Comparison of ENCODE assay signal across 20 mouse cellular contexts in the genomic region with DNA sequence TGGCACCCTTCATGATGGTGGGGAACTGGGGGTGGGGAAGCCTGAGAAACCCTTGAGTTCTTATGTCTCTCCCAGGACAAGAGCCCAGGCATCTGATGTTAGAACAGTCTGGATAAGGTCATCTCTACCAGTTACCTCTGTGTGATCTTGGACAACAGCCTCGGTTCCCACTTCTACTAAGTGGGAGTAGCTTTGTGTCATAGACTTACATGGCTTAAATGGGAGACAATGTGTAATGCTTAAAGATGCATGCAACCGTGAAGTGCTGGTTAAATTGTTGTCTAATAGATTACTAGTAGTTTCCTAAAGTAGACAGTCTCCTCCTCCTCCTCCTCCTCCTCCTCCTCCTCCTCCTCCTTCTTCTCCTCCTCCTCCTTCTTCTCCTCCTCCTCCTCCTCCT. TPM values are rescaled to one million over a fixed set of nuclear protein-coding genes. Genes with fewer than 3 reads are reported as not detected.
DNase-seq lines count a peak whose midpoint lies in the region; ATAC-seq and TF ChIP-seq lines count a peak whose summit lies in the region.
"Had no signal": no experiment of that assay in that cellular context is flagged by ENCODE, and none has a peak within 500 bp of the region (broad histone marks: within the 10 kb centered on the region; RNA-seq: fewer than 3 reads in every experiment).

No protein-coding gene starts in this region.

- no peaks in the 10 kb centered on the region for H3K36me3 ChIP-seq in liver, embryonic 12.5 days
- H3K36me3 ChIP-seq in kidney, postnatal 0 days (ENCODE audit: insufficient read depth, low read length) = no peaks in the 10 kb centered on the region
- no peaks in the 10 kb centered on the region for H3K36me3 ChIP-seq in liver, postnatal 0 days (replicated peaks; ENCODE audit: insufficient read depth, low read length)
- H3K36me3 ChIP-seq: heart, embryonic 15.5 days; hindbrain, embryonic 15.5 days; intestine, embryonic 15.5 days; limb, embryonic 13.5 days; midbrain, embryonic 15.5 days; neural tube, embryonic 12.5 days had no signal

- TF ChIP-seq EP300 in liver, postnatal 0 days (IDR thresholded peaks at IDR 0.05; ENCODE audit: low read depth) = no peak

- H3K4me2 ChIP-seq in liver, embryonic 12.5 days = peak overlapping the region; percentile 43
- no peak overlapping the region for H3K4me2 ChIP-seq in kidney, postnatal 0 days (ENCODE audit: low read length)
- peak overlapping the region; percentile 55 for H3K4me2 ChIP-seq in liver, postnatal 0 days (ENCODE audit: low read depth, low read length)
- H3K4me2 ChIP-seq: hindbrain, embryonic 15.5 days; midbrain, embryonic 15.5 days; neural tube, embryonic 12.5 days had no signal

- H3K27ac ChIP-seq in gastrocnemius, adult 2 months = 0 out of 2 replicates have a peak overlapping the region, but pooled peaks have one; percentile 38
- H3K27ac ChIP-seq in liver, embryonic 12.5 days = no peak overlapping the region
- peak overlapping the region; percentile 98 for H3K27ac ChIP-seq in kidney, postnatal 0 days
- no peak overlapping the region for H3K27ac ChIP-seq in liver, postnatal 0 days (ENCODE audit: low read depth)
- H3K27ac ChIP-seq: embryonic facial prominence, embryonic 10.5 days; heart, embryonic 15.5 days; hindbrain, embryonic 15.5 days; layer of hippocampus, adult 2 months; limb, embryonic 13.5 days; midbrain, embryonic 15.5 days; neural tube, embryonic 12.5 days had no signal

- peaks cover 36% of the 10 kb centered on the region for H3K4me1 ChIP-seq in liver, embryonic 12.5 days
- peaks cover 23% of the 10 kb centered on the region; the same call in 1 of the 2 replicates for H3K4me1 ChIP-seq in kidney, postnatal 0 days (replicated peaks; ENCODE audit: insufficient read depth, low read length)
- H3K4me1 ChIP-seq in liver, postnatal 0 days (ENCODE audit: insufficient read depth) = peaks cover 26% of the 10 kb centered on the region

- H3K27me3 ChIP-seq in liver, embryonic 12.5 days (replicated peaks) = no peaks in the 10 kb centered on the region
- no peaks in the 10 kb centered on the region for H3K27me3 ChIP-seq in kidney, postnatal 0 days (ENCODE audit: insufficient read depth, low read length)
- H3K27me3 ChIP-seq in liver, postnatal 0 days (ENCODE audit: insufficient read depth, low read length) = no peaks in the 10 kb centered on the region
- H3K27me3 ChIP-seq: heart, embryonic 15.5 days; hindbrain, embryonic 15.5 days; intestine, embryonic 15.5 days; limb, embryonic 13.5 days; midbrain, embryonic 15.5 days; neural tube, embryonic 12.5 days had no signal

- no peaks in the 10 kb centered on the region for H3K9me3 ChIP-seq in liver, embryonic 12.5 days (replicated peaks)
- H3K9me3 ChIP-seq in kidney, postnatal 0 days (replicated peaks; ENCODE audit: low read length) = no peaks in the 10 kb centered on the region
- no peaks in the 10 kb centered on the region for H3K9me3 ChIP-seq in liver, postnatal 0 days (ENCODE audit: low read length)
- H3K9me3 ChIP-seq: embryonic facial prominence, embryonic 10.5 days; heart, embryonic 15.5 days; hindbrain, embryonic 15.5 days; intestine, embryonic 15.5 days; limb, embryonic 13.5 days; midbrain, embryonic 15.5 days; neural tube, embryonic 12.5 days had no signal

- 34% methylated on average over 2 of the region's 2 CpGs for WGBS in liver, embryonic 12.5 days (ENCODE audit: insufficient replicate concordance)
- 45% methylated on average over 2 of the region's 2 CpGs for WGBS in kidney, postnatal 0 days
- 58% methylated on average over 2 of the region's 2 CpGs for WGBS in liver, postnatal 0 days (ENCODE audit: insufficient replicate concordance)

- intact Hi-C loops in gastrocnemius, adult 2 months (cut with DNase I) = no loop called here

- H3K4me3 ChIP-seq in gastrocnemius, adult 2 months = no peak overlapping the region
- H3K4me3 ChIP-seq in liver, embryonic 12.5 days = no peak overlapping the region
- no peak overlapping the region for H3K4me3 ChIP-seq in kidney, postnatal 0 days (replicated peaks; ENCODE audit: low read depth, low read length)
- H3K4me3 ChIP-seq in liver, postnatal 0 days (ENCODE audit: low read depth, low read length) = no peak overlapping the region
- H3K4me3 ChIP-seq: embryonic facial prominence, embryonic 10.5 days; heart, embryonic 15.5 days; hindbrain, embryonic 15.5 days; intestine, embryonic 15.5 days; layer of hippocampus, adult 2 months; limb, embryonic 13.5 days; midbrain, embryonic 15.5 days; neural tube, embryonic 12.5 days had no signal

- TF ChIP-seq CTCF in gastrocnemius, adult 2 months (IDR thresholded peaks at IDR 0.05) = no peak
- TF ChIP-seq CTCF in kidney, postnatal 0 days (IDR thresholded peaks at IDR 0.05; ENCODE audit: low read depth) = no peak
- TF ChIP-seq CTCF in liver, postnatal 0 days (IDR thresholded peaks at IDR 0.05; ENCODE audit: low read depth) = no peak

- no peak overlapping the region for H3K9ac ChIP-seq in liver, embryonic 12.5 days
- no peak overlapping the region for H3K9ac ChIP-seq in kidney, postnatal 0 days (ENCODE audit: low read depth, low read length)
- no peak overlapping the region for H3K9ac ChIP-seq in liver, postnatal 0 days (replicated peaks)
- H3K9ac ChIP-seq: heart, embryonic 15.5 days; hindbrain, embryonic 15.5 days; intestine, embryonic 15.5 days; limb, embryonic 13.5 days; midbrain, embryonic 15.5 days; neural tube, embryonic 12.5 days had no signal

- ATAC-seq in liver, embryonic 12.5 days = no peak
- no peak for ATAC-seq in kidney, postnatal 0 days (replicated peaks; ENCODE audit: low FRiP score, low read depth)
- ATAC-seq in liver, postnatal 0 days = no peak
- ATAC-seq: intestine, embryonic 15.5 days; midbrain, embryonic 15.5 days had no signal

- DNase-seq in gastrocnemius, adult 2 months = no peak
- DNase-seq in gastrocnemius, adult 8-10 months (ENCODE audit: low spot score in 2 of 2) = no peak
- no peak for DNase-seq in liver
- DNase-seq in kidney, postnatal 0 days (ENCODE audit: low spot score) = no peak
- DNase-seq in liver, postnatal 0 days = no peak
- no peak for DNase-seq in cerebellum, postnatal 25 days
- DNase-seq in layer of hippocampus, postnatal 36 days = no peak
- DNase-seq: adrenal gland, postnatal 14 days; lung, adult 2 months; retina, postnatal 1 day; right cerebral cortex, postnatal 25 days had no signal

RNA-seq across cellular contexts. Expression of a gene that starts 2.2 kb away (rescaled TPM):
- total RNA-seq in gastrocnemius, adult 2 months (2021) = 10 to 100 TPM; 56.5 to 70.8 TPM
- 10 to 100 TPM; 55.7 to 66.5 (median 62.8) TPM for total RNA-seq in gastrocnemius, adult 8-10 months (2022)
- 6.7 and 7.2 TPM in 2 replicates for polyA plus RNA-seq in liver, embryonic 12.5 days (2016; fragmentation: Nextera tagmentation; extraction: Ambion mirVana)
- polyA plus RNA-seq in kidney, postnatal 0 days (2015; fragmentation: Nextera tagmentation; extraction: Ambion mirVana) = 42.0 and 48.5 TPM in 2 replicates
- polyA plus RNA-seq in liver, postnatal 0 days (2015; fragmentation: Nextera tagmentation; extraction: Ambion mirVana) = 14.2 and 15.6 TPM in 2 replicates
- 10 to 100 TPM; 43.0 to 43.3 TPM for total RNA-seq in layer of hippocampus, postnatal 36 days (2021)

RNA-seq across cellular contexts. Expression of a gene that starts 37.0 kb away (rescaled TPM):
- 10 to 100 TPM; 28.4 to 29.3 TPM for total RNA-seq in gastrocnemius, adult 2 months (2021)
- total RNA-seq in gastrocnemius, adult 8-10 months (2022) = 10 to 100 TPM; 26.3 to 30.8 (median 29.6) TPM
- 6.2 TPM in 2 replicates for polyA plus RNA-seq in liver, embryonic 12.5 days (2016; fragmentation: Nextera tagmentation; extraction: Ambion mirVana)
- polyA plus RNA-seq in kidney, postnatal 0 days (2015; fragmentation: Nextera tagmentation; extraction: Ambion mirVana) = 5.7 and 6.5 TPM in 2 replicates
- 2.2 and 2.4 TPM in 2 replicates for polyA plus RNA-seq in liver, postnatal 0 days (2015; fragmentation: Nextera tagmentation; extraction: Ambion mirVana)
- total RNA-seq in layer of hippocampus, postnatal 36 days (2021) = 10 to 100 TPM; 68.7 to 68.9 TPM

Comparison
In these comparisons a context has a peak if more than half of its experiments do, and no peak if none do; other contexts are left out.
1. H3K27ac ChIP-seq: peak in gastrocnemius, adult 2 months (single experiment) and kidney, postnatal 0 days (single experiment); none in liver, embryonic 12.5 days (single experiment) and liver, postnatal 0 days (single experiment).